Mouse (Mus musculus) midbrain, embryonic 16.5 days (tissue): Measurements from ENCODE around the gene Rapgef3. TPM values are rescaled to one million over a fixed set of nuclear protein-coding genes. Genes with fewer than 3 reads are reported as not detected.
A peak's percentile ranks its signal among the peaks of the same experiment; 100 is the strongest.

Experiments used
- ATAC-seq: fragments of 200-750 bp; cut with Nextera tagmentation; 2 replicates; pipeline ENCODE4 v1.8.0; 2017; ENCODE audit warnings: moderate TSS enrichment
- H3K27ac ChIP-seq: fragments of 300-500 bp; sonication (generic); 2 replicates; pipeline ENCODE4 v1.5.1; 2014; ENCODE audit warnings: mild to moderate bottlenecking, low read length, mixed read lengths
- H3K27me3 ChIP-seq: fragments of 300-500 bp; sonication (generic); 2 replicates; pipeline ENCODE4 v1.6.1; 2014; ENCODE audit warnings: low read depth, low read length, mixed read lengths; ENCODE audit not compliant: control insufficient read depth, insufficient read depth
- H3K36me3 ChIP-seq: fragments of 300-500 bp; sonication (generic); 2 replicates; pipeline ENCODE4 v1.6.1; 2014; ENCODE audit warnings: mild to moderate bottlenecking, low read length, moderate library complexity, mixed read lengths; ENCODE audit not compliant: control insufficient read depth, insufficient read depth
- H3K4me1 ChIP-seq: fragments of 300-500 bp; sonication (generic); 2 replicates; pipeline ENCODE4 v1.6.1; 2014; ENCODE audit warnings: mild to moderate bottlenecking, low read length, mixed read lengths; ENCODE audit not compliant: control insufficient read depth, insufficient read depth
- H3K4me2 ChIP-seq: fragments of 300-500 bp; sonication (generic); 2 replicates; pipeline ENCODE4 v1.6.1; 2014; ENCODE audit warnings: mild to moderate bottlenecking, low read length, mixed read lengths
- H3K4me3 ChIP-seq: fragments of 300-500 bp; sonication (generic); 2 replicates; pipeline ENCODE4 v1.5.1; 2014; ENCODE audit warnings: low read depth, mild to moderate bottlenecking, low read length, moderate library complexity, mixed read lengths
- H3K9ac ChIP-seq: fragments of 300-500 bp; sonication (generic); 2 replicates; pipeline ENCODE4 v1.6.1; 2014; ENCODE audit warnings: low read depth, low read length, mixed read lengths
- H3K9me3 ChIP-seq: fragments of 300-500 bp; sonication (generic); replicated peaks from 2 replicates; pipeline ENCODE4 v1.6.1; 2014; ENCODE audit warnings: mild to moderate bottlenecking, low read length, mixed read lengths; ENCODE audit not compliant: control insufficient read depth, poor library complexity, severe bottlenecking
- WGBS: fragments of 180-500 bp; shearing (Covaris S2); extraction: QIAGEN DNeasy Blood & Tissue Kit; methylation state at CpG from one replicate; pipeline ENCODE4 v1.1.7; 2014; 5-methylcytosine and 5-hydroxymethylcytosine counted together
- polyA plus RNA-seq: library from polyadenylated mRNA; unstranded; fragments of >200 nt; fragmentation: Nextera tagmentation; extraction: Ambion mirVana; gene quantifications from 2 replicates; pipeline ENCODE4 v1.2.1, GENCODE M21; 2015

The Rapgef3 gene
- polyA plus RNA-seq, 1 experiment from 2014 or later, result 21.3 TPM

GRCm38 (mm10) chr15:97787799-97788667 lies 20.3 kb upstream of the Rapgef3 start:
- Histone ChIP-seq H3K27me3 (no peaks in the 10 kb centered on the region), H3K4me2 (no peak overlapping the region), H3K4me3 (no peak overlapping the region), H3K9ac (no peak overlapping the region), H3K4me1 (peaks cover 13% of the 10 kb centered on the region; the same call in 1 of the 2 replicates), H3K27ac (no peak overlapping the region), H3K9me3 (no peaks in the 10 kb centered on the region), H3K36me3 (peaks cover 5% of the 10 kb centered on the region; the same call in 1 of the 2 replicates)
- ATAC-seq, result no peak
- 72% methylated on average over 19 of the region's 19 CpGs for WGBS

- H3K27ac ChIP-seq, result no peak overlapping the region
- no peak overlapping the region for H3K4me2 ChIP-seq
- WGBS, result 83% methylated on average over 7 of the region's 7 CpGs
- ATAC-seq, result no peak
- H3K36me3 ChIP-seq, result peaks cover 4% of the 10 kb centered on the region; the same call in 1 of the 2 replicates
- H3K9me3 ChIP-seq, result no peaks in the 10 kb centered on the region
- no peak overlapping the region for H3K4me3 ChIP-seq
- peaks cover 3% of the 10 kb centered on the region; the same call in 1 of the 2 replicates for H3K27me3 ChIP-seq
- peaks cover 17% of the 10 kb centered on the region; the same call in 1 of the 2 replicates for H3K4me1 ChIP-seq
- H3K9ac ChIP-seq, result no peak overlapping the region
Observed at GRCm38 (mm10) chr15:97787148-97787798, 19.5 kb upstream of the Rapgef3 start.

- Histone ChIP-seq H3K27me3 (peaks cover 3% of the 10 kb centered on the region; the same call in 1 of the 2 replicates), H3K27ac (no peak overlapping the region), H3K4me3 (no peak overlapping the region), H3K4me2 (no peak overlapping the region), H3K9ac (no peak overlapping the region), H3K9me3 (no peaks in the 10 kb centered on the region), H3K36me3 (peaks cover 4% of the 10 kb centered on the region; the same call in 1 of the 2 replicates), H3K4me1 (peaks cover 17% of the 10 kb centered on the region; the same call in 1 of the 2 replicates)
- ATAC-seq, result no peak
- 87% methylated on average over 10 of the region's 10 CpGs for WGBS
Observed at GRCm38 (mm10) chr15:97786412-97787112, 18.8 kb upstream of the Rapgef3 start.

- H3K9me3 ChIP-seq, result no peaks in the 10 kb centered on the region
- H3K4me2 ChIP-seq, result peak overlapping the region; percentile 4; the same call in 1 of the 2 replicates
- peaks cover 17% of the 10 kb centered on the region; the same call in 1 of the 2 replicates for H3K4me1 ChIP-seq
- peaks cover 2% of the 10 kb centered on the region; the same call in 1 of the 2 replicates for H3K36me3 ChIP-seq
- WGBS, result 80% methylated on average over 9 of the region's 9 CpGs
- H3K27ac ChIP-seq, result no peak overlapping the region
- no peak overlapping the region for H3K9ac ChIP-seq
- H3K4me3 ChIP-seq, result no peak overlapping the region
- ATAC-seq, result no peak
- H3K27me3 ChIP-seq, result peaks cover 3% of the 10 kb centered on the region; the same call in 1 of the 2 replicates
Observed at GRCm38 (mm10) chr15:97785731-97786411, 18.1 kb upstream of the Rapgef3 start.

GRCm38 (mm10) chr15:97784561-97785161 lies 16.9 kb upstream of the Rapgef3 start:
- Histone ChIP-seq H3K4me1 (peaks cover 19% of the 10 kb centered on the region; the same call in 1 of the 2 replicates), H3K4me2 (peak overlapping the region; percentile 81), H3K9me3 (no peaks in the 10 kb centered on the region), H3K4me3 (peak overlapping the region; percentile 75), H3K27me3 (peaks cover 3% of the 10 kb centered on the region; the same call in 1 of the 2 replicates), H3K9ac (peak overlapping the region; percentile 93), H3K36me3 (peaks cover under 1% of the 10 kb centered on the region; the same call in 1 of the 2 replicates), H3K27ac (peak overlapping the region; percentile 64)
- ATAC-seq, result peak; percentile 70
- 4% methylated on average over 42 of the region's 45 CpGs for WGBS

GRCm38 (mm10) chr15:97784092-97784559 lies 16.4 kb upstream of the Rapgef3 start:
- H3K9ac ChIP-seq, result peak overlapping the region; percentile 93
- H3K4me1 ChIP-seq, result peaks cover 19% of the 10 kb centered on the region; the same call in 1 of the 2 replicates
- WGBS, result 4% methylated on average over 29 of the region's 39 CpGs
- H3K27ac ChIP-seq, result peak overlapping the region; percentile 64
- H3K4me3 ChIP-seq, result peak overlapping the region; percentile 75
- peaks cover 3% of the 10 kb centered on the region; the same call in 1 of the 2 replicates for H3K27me3 ChIP-seq
- no peaks in the 10 kb centered on the region for H3K9me3 ChIP-seq
- peak; percentile 87 for ATAC-seq
- H3K4me2 ChIP-seq, result peak overlapping the region; percentile 81
- H3K36me3 ChIP-seq, result no peaks in the 10 kb centered on the region

GRCm38 (mm10) chr15:97782749-97783105 lies 15.0 kb upstream of the Rapgef3 start:
- Histone ChIP-seq H3K27me3 (peaks cover 3% of the 10 kb centered on the region; the same call in 1 of the 2 replicates), H3K4me3 (no peak overlapping the region), H3K4me2 (no peak overlapping the region), H3K36me3 (no peaks in the 10 kb centered on the region), H3K27ac (no peak overlapping the region), H3K9me3 (no peaks in the 10 kb centered on the region), H3K4me1 (peaks cover 19% of the 10 kb centered on the region; the same call in 1 of the 2 replicates), H3K9ac (no peak overlapping the region)
- 4% methylated on average over 9 of the region's 9 CpGs for WGBS
- no peak for ATAC-seq
